In the genomic region with DNA sequence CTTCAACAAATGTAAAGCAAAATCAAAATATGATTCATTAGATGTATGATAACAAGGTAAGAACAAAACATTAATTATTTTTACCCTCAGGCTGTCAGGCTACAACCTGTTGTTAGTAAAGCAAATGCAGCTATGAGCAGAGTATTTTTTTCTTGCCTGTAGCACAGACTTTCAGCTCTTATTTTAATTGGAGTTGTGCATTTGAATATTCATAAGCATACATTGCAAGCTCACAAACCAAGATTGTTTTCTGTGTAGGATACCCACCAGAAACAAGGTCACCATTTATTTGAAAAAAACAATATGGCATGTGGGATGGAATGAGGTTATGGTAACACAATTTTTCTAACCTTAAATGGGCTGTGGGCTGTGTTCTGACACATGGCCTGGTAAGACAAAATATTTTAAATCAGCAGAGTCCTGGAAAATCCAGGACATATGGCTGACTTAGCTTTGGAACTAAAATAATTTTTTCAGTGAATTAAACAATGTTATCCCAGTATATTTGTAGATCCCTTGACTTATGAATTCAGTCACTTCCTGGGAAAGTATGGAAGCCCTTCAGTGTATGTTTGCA, we compare ENCODE assay signal across 16 mouse cellular contexts.
"Had no signal": no experiment of that assay in that cellular context is flagged by ENCODE, and none has a peak within 500 bp of the region (broad histone marks: within the 10 kb centered on the region; RNA-seq: fewer than 3 reads in every experiment).

No protein-coding gene starts in this region.

- H3K27me3 ChIP-seq: liver, embryonic 15.5 days; lung, embryonic 15.5 days; megakaryocyte, embryonic 14.5 days; midbrain, embryonic 13.5 days; midbrain, embryonic 15.5 days; neural tube, embryonic 12.5 days had no signal

- DNase-seq: liver, postnatal 0 days; lung, adult 2 months; lung, postnatal 14 days; lung, postnatal 36 days; right cerebral cortex, postnatal 25 days; thymus, adult 2 months; thymus, postnatal 25 days had no signal

- ATAC-seq: liver, postnatal 0 days; lung, postnatal 0 days; midbrain, embryonic 13.5 days; midbrain, embryonic 15.5 days had no signal

- H3K9me3 ChIP-seq: liver, embryonic 15.5 days; lung, embryonic 15.5 days; megakaryocyte, embryonic 14.5 days; midbrain, embryonic 13.5 days; midbrain, embryonic 15.5 days; neural tube, embryonic 12.5 days had no signal

- H3K4me1 ChIP-seq: liver, embryonic 15.5 days; lung, embryonic 15.5 days; megakaryocyte, embryonic 14.5 days; midbrain, embryonic 13.5 days; midbrain, embryonic 15.5 days; neural tube, embryonic 12.5 days had no signal

- H3K36me3 ChIP-seq: liver, embryonic 15.5 days; lung, embryonic 15.5 days; midbrain, embryonic 13.5 days; midbrain, embryonic 15.5 days; neural tube, embryonic 12.5 days had no signal

- H3K9ac ChIP-seq: liver, embryonic 15.5 days; liver, postnatal 0 days; lung, embryonic 15.5 days; midbrain, embryonic 13.5 days; midbrain, embryonic 15.5 days; neural tube, embryonic 12.5 days had no signal

- H3K27ac ChIP-seq: liver, embryonic 15.5 days; lung, embryonic 15.5 days; macrophage; midbrain, embryonic 13.5 days; midbrain, embryonic 15.5 days; neural tube, embryonic 12.5 days had no signal

- H3K4me3 ChIP-seq: liver, embryonic 15.5 days; lung, embryonic 15.5 days; megakaryocyte, embryonic 14.5 days; midbrain, embryonic 13.5 days; midbrain, embryonic 15.5 days; neural tube, embryonic 12.5 days had no signal

- H3K4me2 ChIP-seq: liver, embryonic 15.5 days; lung, embryonic 15.5 days; midbrain, embryonic 11.5 days; midbrain, embryonic 13.5 days; midbrain, embryonic 15.5 days; neural tube, embryonic 12.5 days had no signal
